Mouse (Mus musculus): ENCODE results near the gene March4.

Gene March4

DNA sequence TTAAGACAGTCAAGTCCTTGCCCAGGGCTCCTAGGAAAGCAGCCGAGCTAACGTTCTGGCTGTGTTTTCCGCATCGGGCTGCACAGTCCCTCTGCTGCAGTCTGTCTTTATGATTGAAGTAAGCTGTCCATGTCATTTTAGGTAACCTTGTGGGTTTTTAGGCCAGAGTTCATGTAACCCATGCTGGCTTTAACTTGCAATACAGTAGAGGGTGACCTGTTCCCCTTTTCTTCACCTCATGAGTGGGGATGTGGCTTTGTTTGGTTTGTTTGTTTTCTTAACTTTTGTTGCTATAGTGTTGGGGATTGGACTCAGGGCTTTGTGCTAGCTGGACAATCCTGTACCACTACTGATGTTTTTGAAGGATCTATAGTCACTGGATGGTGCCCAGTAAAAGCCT, 146.3 kb downstream of the March4 start:
- no peak for DNase-seq (ENCODE audit: low spot score in 2 of 2)

DNA sequence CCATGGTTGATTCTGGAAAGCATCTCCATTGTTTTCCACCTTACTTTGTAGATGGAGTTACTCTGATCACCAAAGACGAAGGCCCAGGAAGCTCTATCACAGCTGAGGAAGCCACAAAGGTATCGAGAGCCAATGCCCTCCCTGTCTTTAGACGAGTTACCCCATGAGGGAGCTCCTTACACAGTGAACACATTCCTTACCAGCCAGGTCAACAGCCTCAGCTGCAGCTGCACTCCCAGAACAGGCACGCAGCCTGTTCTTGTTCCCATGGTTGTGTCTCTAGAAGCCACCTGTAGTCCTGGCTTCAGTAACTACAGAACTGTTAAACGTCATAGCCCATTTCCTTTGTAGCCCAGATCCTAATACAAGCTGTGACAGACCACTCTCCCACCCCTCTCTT, 153.1 kb downstream of the March4 start:
- no peak for DNase-seq (ENCODE audit: low spot score in 2 of 2)

DNA sequence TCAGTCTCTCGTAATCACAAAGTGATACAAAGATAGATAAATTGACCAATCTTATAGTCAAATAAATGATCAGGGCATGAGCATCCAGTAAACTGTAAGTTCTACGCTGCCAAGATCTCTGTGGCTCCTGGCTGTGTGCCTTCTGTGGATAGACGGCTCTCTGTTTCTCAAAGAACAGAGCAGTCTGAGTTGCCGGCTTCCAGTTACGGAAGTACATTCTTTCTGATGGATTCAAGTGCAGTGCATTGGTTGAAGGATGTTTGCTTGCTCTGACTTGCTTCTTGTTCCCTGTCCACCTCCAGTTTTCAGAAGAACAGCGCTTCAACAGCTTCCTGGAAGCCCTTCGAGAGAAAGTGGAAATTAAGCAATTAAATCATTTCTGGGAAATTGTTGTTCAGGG, 153.7 kb downstream of the March4 start:
- DNase-seq (ENCODE audit: low spot score in 2 of 2): no peak

DNA sequence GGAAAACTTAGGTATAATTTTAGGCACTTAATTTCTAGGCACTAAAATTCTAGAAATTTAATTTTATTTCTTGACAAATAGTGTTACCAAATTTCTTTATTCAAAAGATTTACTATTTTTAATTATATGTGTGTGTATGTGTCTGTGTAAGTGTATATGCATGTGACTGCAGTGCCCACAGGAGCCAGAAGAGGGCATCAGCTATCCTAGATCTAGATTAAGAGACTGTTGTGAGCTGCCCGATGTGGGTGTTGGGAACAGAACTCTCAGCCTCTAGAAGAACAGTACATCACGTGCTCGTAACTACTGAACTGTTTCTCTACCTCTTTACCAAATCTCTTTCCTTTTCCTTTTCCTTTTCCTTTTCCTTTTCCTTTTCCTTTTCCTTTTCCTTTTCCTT, 156.2 kb downstream of the March4 start:
- DNase-seq (ENCODE audit: low spot score in 2 of 2): no peak

DNA sequence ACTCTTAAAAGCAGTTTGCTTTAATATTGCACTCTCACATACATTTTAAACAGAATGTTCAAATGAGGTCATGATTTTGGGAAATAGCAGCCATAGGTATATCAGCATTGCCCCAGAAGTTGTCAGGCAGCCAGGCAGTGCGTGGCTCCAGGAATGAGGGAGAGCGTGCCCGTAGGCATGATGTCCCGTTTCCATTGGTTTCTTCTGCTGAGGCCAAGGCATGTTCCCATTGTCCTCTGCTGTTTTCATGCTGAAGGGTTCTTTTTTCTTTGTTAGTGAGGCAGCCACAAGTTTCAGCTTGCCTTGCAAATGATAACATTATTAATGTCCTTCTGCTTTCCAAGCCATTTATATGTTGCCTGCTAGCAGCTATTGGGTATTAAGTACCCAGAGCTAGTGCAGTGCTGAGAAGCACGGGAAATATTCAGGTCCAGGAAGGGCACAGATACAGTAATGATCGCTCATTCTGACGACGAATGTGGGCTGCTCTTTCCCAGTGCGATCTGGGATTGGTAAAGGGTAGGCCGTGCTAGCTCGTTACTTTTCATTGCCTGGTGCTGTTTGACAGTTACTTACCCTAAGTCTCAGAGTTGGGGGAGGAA, 156.9 kb downstream of the March4 start:
- no peak for DNase-seq (ENCODE audit: low spot score in 2 of 2)

DNA sequence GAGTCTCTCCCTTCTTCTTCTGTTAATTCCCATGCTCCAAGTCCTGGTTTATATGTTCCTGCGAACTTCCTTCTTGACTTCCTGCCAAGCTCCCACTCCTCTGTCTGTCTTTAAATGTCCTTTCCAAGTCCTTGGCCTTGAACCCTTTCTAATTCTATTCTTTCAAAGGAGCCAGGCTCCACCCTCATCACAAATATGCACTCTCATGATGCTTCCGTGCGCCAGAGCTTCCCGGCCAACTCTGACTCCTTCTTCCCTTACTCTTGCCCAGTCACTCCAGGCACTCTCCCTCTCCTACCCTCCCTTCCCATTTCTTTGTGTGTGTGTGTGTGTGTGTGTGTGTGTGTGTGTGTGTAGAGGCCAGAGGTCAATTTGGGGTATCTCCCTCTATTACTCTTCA, 158.6 kb downstream of the March4 start:
- DNase-seq (ENCODE audit: low spot score in 2 of 2): no peak

Data from spleen, postnatal 36 days (tissue).